Mouse (Mus musculus) bone marrow, adult 2 months (tissue): ENCODE results near the gene Rprd1b.

Source experiments
- CTCF ChIP-seq: fragments of 200-500 bp; IDR thresholded peaks from 2 replicates; pipeline ENCODE4 v1.5.1; 2011; ENCODE audit warnings: low read length, control low read depth; ENCODE audit not compliant: control insufficient read depth, insufficient read depth
- POLR2A ChIP-seq: fragments of 200-500 bp; IDR thresholded peaks from 2 replicates; pipeline ENCODE4 v1.6.1; 2011; ENCODE audit warnings: low read depth, mild to moderate bottlenecking, control low read depth, low read length, borderline replicate concordance; ENCODE audit not compliant: control insufficient read depth

DNA sequence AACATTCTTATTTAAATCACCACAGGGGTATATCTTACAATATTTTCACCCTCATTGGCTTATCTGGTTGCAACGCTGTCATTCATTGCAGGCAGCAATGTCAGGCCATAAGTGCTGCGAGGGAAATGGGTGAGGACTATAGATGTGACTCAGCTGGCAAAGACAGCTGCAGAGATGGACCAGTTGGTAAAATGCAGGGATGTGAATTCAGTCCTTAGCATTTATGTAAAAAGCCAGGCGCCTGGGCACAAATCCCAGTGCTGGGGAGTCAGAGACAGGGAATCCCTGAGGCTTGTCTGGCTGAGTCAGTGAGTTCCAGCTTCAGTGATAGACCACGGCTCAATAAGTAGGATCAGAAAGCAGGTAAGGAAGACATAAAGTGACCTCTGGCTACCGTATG lies 73.5 kb downstream of the Rprd1b start:
- TF ChIP-seq CTCF (no peak), POLR2A (no peak)
